Mouse (Mus musculus) frontal cortex, postnatal 10 days (tissue): Measurements from ENCODE around the gene Lrmp.

Experiments
- DNase-seq, 2 experiments: peaks; one replicate each; pipeline ENCODE4 v3.0.0; 2022; ENCODE audit warnings: low spot score in 2 of 2, mixed read lengths in 1 of 2

Lrmp gene

GRCm38 (mm10) chr6:145202432-145203125 is 87.1 kb downstream of the Lrmp start:
- no peak for DNase-seq

- no peak for DNase-seq
Measured at GRCm38 (mm10) chr6:145204440-145204839, 89.0 kb downstream of the Lrmp start.

GRCm38 (mm10) chr6:145205142-145205541 is 89.7 kb downstream of the Lrmp start:
- no peak for DNase-seq

- DNase-seq = no peak
Measured at GRCm38 (mm10) chr6:145210056-145210680, 94.7 kb downstream of the Lrmp start.

GRCm38 (mm10) chr6:145210816-145211338 is 95.4 kb downstream of the Lrmp start, which contains the start of the genes Casc1 and Etfrf1:
Gene Casc1, minus strand, starts transcription at chr6:145211005.
Gene Etfrf1, plus strand, starts transcription at chr6:145211134.
- DNase-seq = peak; percentile 98 to 99

- no peak for DNase-seq
Measured at GRCm38 (mm10) chr6:145211376-145212305, 96.2 kb downstream of the Lrmp start.

GRCm38 (mm10) chr6:145213916-145214315 is 98.5 kb downstream of the Lrmp start:
- DNase-seq = no peak

- no peak for DNase-seq
Measured at GRCm38 (mm10) chr6:145215826-145216225, 100.4 kb downstream of the Lrmp start.

GRCm38 (mm10) chr6:145224246-145224645 is 108.8 kb downstream of the Lrmp start:
- DNase-seq = no peak
